Mouse (Mus musculus): ENCODE data around the gene Vps13d.

- TF ChIP-seq CHD1 (IDR thresholded peaks at IDR 0.05; ENCODE audit: low read depth, low read length): no peak
- TF ChIP-seq CTCF (conservative IDR thresholded peaks at IDR 0.05 in 1 of 2, IDR thresholded peaks at IDR 0.05 in 1 of 2; ENCODE audit: low read depth in 2 of 2, low read length in 2 of 2): no peak
- no peak for TF ChIP-seq EP300 (IDR thresholded peaks at IDR 0.05; ENCODE audit: low read length)
Measured at GRCm38 (mm10) chr4:144993047-144993917, 201.5 kb downstream of the Vps13d start.

Data from CH12.LX (cell line).